Mouse (Mus musculus) intestine, postnatal 0 days (tissue): ENCODE measurements around the gene A630001G21Rik. TPM values are rescaled to one million over a fixed set of nuclear protein-coding genes. Genes with fewer than 3 reads are reported as not detected.

ENCODE experiments used
- ATAC-seq: fragments of 200-750 bp; cut with Nextera tagmentation; 2 replicates; pipeline ENCODE4 v1.8.0; 2017; ENCODE audit warnings: mild to moderate bottlenecking, moderate TSS enrichment, moderate library complexity
- H3K27ac ChIP-seq: fragments of 300-500 bp; sonication (generic); 2 replicates; pipeline ENCODE4 v1.5.1; 2014; ENCODE audit warnings: mild to moderate bottlenecking, low read depth, low read length, moderate library complexity
- H3K27me3 ChIP-seq: fragments of 300-500 bp; sonication (generic); replicated peaks from 2 replicates; pipeline ENCODE4 v1.6.1; 2014; ENCODE audit warnings: low read length, mixed read lengths; ENCODE audit not compliant: control insufficient read depth, insufficient read depth
- H3K36me3 ChIP-seq: fragments of 300-500 bp; sonication (generic); 2 replicates; pipeline ENCODE4 v1.6.1; 2014; ENCODE audit warnings: mild to moderate bottlenecking, moderate library complexity; ENCODE audit not compliant: control insufficient read depth, insufficient read depth
- H3K4me1 ChIP-seq: fragments of 300-500 bp; sonication (generic); replicated peaks from 2 replicates; pipeline ENCODE4 v1.6.1; 2014; ENCODE audit warnings: antibody characterized with exemption, low read length, mixed read lengths; ENCODE audit not compliant: control insufficient read depth, insufficient read depth
- H3K4me2 ChIP-seq: fragments of 300-500 bp; sonication (generic); replicated peaks from 2 replicates; pipeline ENCODE4 v1.6.1; 2014; ENCODE audit warnings: low read depth, mild to moderate bottlenecking, moderate library complexity
- H3K4me3 ChIP-seq: fragments of 300-500 bp; sonication (generic); 2 replicates; pipeline ENCODE4 v1.5.1; 2014; ENCODE audit warnings: low read depth, low read length
- H3K9ac ChIP-seq: fragments of 300-500 bp; sonication (generic); 2 replicates; pipeline ENCODE4 v1.6.1; 2014; ENCODE audit warnings: mild to moderate bottlenecking, low read depth, low read length
- H3K9me3 ChIP-seq: fragments of 300-500 bp; sonication (generic); 2 replicates; pipeline ENCODE4 v1.6.1; 2016; ENCODE audit warnings: mixed run types; ENCODE audit not compliant: control insufficient read depth
- CTCF ChIP-seq: sonication (generic); IDR thresholded peaks from 2 replicates; pipeline ENCODE4 v1.5.1; 2016; ENCODE audit warnings: low read depth, mild to moderate bottlenecking, control low read depth, antibody characterized with exemption, moderate library complexity
- WGBS: fragments of 180-500 bp; shearing (Covaris S2); extraction: QIAGEN DNeasy Blood & Tissue Kit; methylation state at CpG from one replicate; pipeline ENCODE4 v1.1.7; 2014; 5-methylcytosine and 5-hydroxymethylcytosine counted together
- polyA plus RNA-seq: library from polyadenylated mRNA; unstranded; fragments of >200 nt; fragmentation: Nextera tagmentation; extraction: Ambion mirVana; gene quantifications from 2 replicates; pipeline ENCODE4 v1.2.1, GENCODE M21; 2015

Gene A630001G21Rik
- polyA plus RNA-seq, 1 experiment from 2014 or later = 0.55 TPM

GRCm38 (mm10) chr1:85740923-85741322 is 37.5 kb downstream of the A630001G21Rik start:
- no peaks in the 10 kb centered on the region for H3K9me3 ChIP-seq
- no peak overlapping the region for H3K4me3 ChIP-seq
- no peak overlapping the region for H3K9ac ChIP-seq
- WGBS = 64% methylated on average over 6 of the region's 6 CpGs
- no peaks in the 10 kb centered on the region for H3K36me3 ChIP-seq
- 0 out of 2 replicates have a peak, but pooled peaks cover 2% of the 10 kb centered on the region for H3K4me1 ChIP-seq
- H3K27me3 ChIP-seq = no peaks in the 10 kb centered on the region
- no peak for TF ChIP-seq CTCF
- no peak for ATAC-seq
- H3K27ac ChIP-seq = no peak overlapping the region
- H3K4me2 ChIP-seq = no peak overlapping the region

GRCm38 (mm10) chr1:85739819-85740218 is 38.6 kb downstream of the A630001G21Rik start:
- no peak overlapping the region for H3K9ac ChIP-seq
- H3K9me3 ChIP-seq = no peaks in the 10 kb centered on the region
- 0 out of 2 replicates have a peak, but pooled peaks cover 2% of the 10 kb centered on the region for H3K4me1 ChIP-seq
- no peak overlapping the region for H3K4me2 ChIP-seq
- no peak overlapping the region for H3K4me3 ChIP-seq
- H3K27ac ChIP-seq = no peak overlapping the region
- no peaks in the 10 kb centered on the region for H3K27me3 ChIP-seq
- TF ChIP-seq CTCF = no peak
- no peak for ATAC-seq
- H3K36me3 ChIP-seq = no peaks in the 10 kb centered on the region

- no peak for ATAC-seq
- Histone ChIP-seq H3K27ac (no peak overlapping the region), H3K27me3 (no peaks in the 10 kb centered on the region), H3K9me3 (no peaks in the 10 kb centered on the region), H3K4me1 (0 out of 2 replicates have a peak, but pooled peaks cover 2% of the 10 kb centered on the region), H3K4me2 (no peak overlapping the region), H3K9ac (no peak overlapping the region), H3K4me3 (no peak overlapping the region), H3K36me3 (no peaks in the 10 kb centered on the region)
- 97% methylated on average over 4 of the region's 4 CpGs for WGBS
- no peak for TF ChIP-seq CTCF
These were observed 39.4 kb downstream of the A630001G21Rik start for GRCm38 (mm10) chr1:85739000-85739399.

GRCm38 (mm10) chr1:85736355-85737184 is 41.9 kb downstream of the A630001G21Rik start:
- peak; percentile 57 for ATAC-seq
- H3K9me3 ChIP-seq = no peaks in the 10 kb centered on the region
- TF ChIP-seq CTCF = peak; percentile 94
- H3K4me1 ChIP-seq = 0 out of 2 replicates have a peak, but pooled peaks cover 2% of the 10 kb centered on the region
- H3K9ac ChIP-seq = no peak overlapping the region
- H3K4me3 ChIP-seq = no peak overlapping the region
- H3K27me3 ChIP-seq = no peaks in the 10 kb centered on the region
- WGBS = 24% methylated on average over 18 of the region's 18 CpGs
- no peak overlapping the region for H3K27ac ChIP-seq
- no peaks in the 10 kb centered on the region for H3K36me3 ChIP-seq
- H3K4me2 ChIP-seq = peak overlapping the region; percentile 59

- Histone ChIP-seq H3K27me3 (no peaks in the 10 kb centered on the region), H3K4me1 (0 out of 2 replicates have a peak, but pooled peaks cover 2% of the 10 kb centered on the region), H3K9me3 (no peaks in the 10 kb centered on the region), H3K27ac (no peak overlapping the region), H3K4me3 (no peak overlapping the region), H3K36me3 (no peaks in the 10 kb centered on the region), H3K4me2 (peak overlapping the region; percentile 59), H3K9ac (no peak overlapping the region)
- ATAC-seq = no peak
- no peak for TF ChIP-seq CTCF
- 69% methylated on average over 13 of the region's 13 CpGs for WGBS
These were observed 42.9 kb downstream of the A630001G21Rik start for GRCm38 (mm10) chr1:85735463-85736123.

GRCm38 (mm10) chr1:85734511-85734910 is 43.9 kb downstream of the A630001G21Rik start:
- Histone ChIP-seq H3K4me1 (0 out of 2 replicates have a peak, but pooled peaks cover 2% of the 10 kb centered on the region), H3K36me3 (no peaks in the 10 kb centered on the region), H3K27ac (no peak overlapping the region), H3K4me3 (no peak overlapping the region), H3K9ac (no peak overlapping the region), H3K4me2 (no peak overlapping the region), H3K27me3 (no peaks in the 10 kb centered on the region), H3K9me3 (no peaks in the 10 kb centered on the region)
- no peak for TF ChIP-seq CTCF
- ATAC-seq = no peak
- 72% methylated on average over 1 of the region's 1 CpGs for WGBS
